ENCODE assay signal across 19 mouse cellular contexts in the genomic region with DNA sequence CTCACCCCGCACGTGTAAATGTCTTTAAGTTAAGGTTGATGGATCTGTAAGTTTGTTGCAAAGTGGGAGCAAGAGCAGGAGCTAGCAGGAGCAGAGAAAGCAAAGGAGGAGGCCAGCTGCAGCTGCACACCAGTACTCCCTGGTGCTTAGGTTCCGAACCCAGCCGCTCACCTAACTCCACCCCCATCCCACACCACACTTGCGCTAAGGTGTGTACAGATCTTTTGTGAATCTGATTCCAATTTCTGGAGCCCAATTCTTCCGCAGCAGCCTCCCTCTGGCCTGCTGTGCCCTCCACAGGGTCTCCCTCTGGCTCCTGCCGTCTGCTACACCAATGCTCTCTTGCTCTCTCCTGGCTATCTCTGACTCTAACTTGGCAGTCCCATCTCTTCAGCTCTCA.
"Had no signal": no experiment of that assay in that cellular context is flagged by ENCODE, and none has a peak within 500 bp of the region (broad histone marks: within the 10 kb centered on the region; RNA-seq: fewer than 3 reads in every experiment).

No protein-coding gene starts in this region.

- H3K27ac ChIP-seq: liver, embryonic 15.5 days; lung, embryonic 15.5 days; midbrain, embryonic 10.5 days; midbrain, embryonic 12.5 days; neural tube, embryonic 13.5 days; neural tube, embryonic 15.5 days; stomach, embryonic 15.5 days; stomach, postnatal 0 days had no signal

- DNase-seq: liver, postnatal 0 days; lung, adult 2 months; lung, postnatal 4 days; midbrain, embryonic 14.5 days; retina, postnatal 1 day; right cerebral cortex, adult 18-20 months; right cerebral cortex, postnatal 25 days; thymus, adult 2 months; thymus, postnatal 25 days; thymus, postnatal 4 days had no signal

- H3K4me3 ChIP-seq: liver, embryonic 15.5 days; lung, embryonic 15.5 days; midbrain, embryonic 10.5 days; midbrain, embryonic 12.5 days; myocyte; neural tube, embryonic 13.5 days; neural tube, embryonic 15.5 days; stomach, embryonic 15.5 days had no signal

- H3K36me3 ChIP-seq: liver, embryonic 15.5 days; lung, embryonic 15.5 days; midbrain, embryonic 10.5 days; midbrain, embryonic 12.5 days; neural tube, embryonic 13.5 days; neural tube, embryonic 15.5 days; stomach, embryonic 15.5 days had no signal

- H3K4me1 ChIP-seq: lung, embryonic 15.5 days; midbrain, embryonic 10.5 days; midbrain, embryonic 12.5 days; neural tube, embryonic 13.5 days; neural tube, embryonic 15.5 days; stomach, embryonic 15.5 days had no signal

- H3K9me3 ChIP-seq: liver, embryonic 15.5 days; lung, embryonic 15.5 days; midbrain, embryonic 10.5 days; midbrain, embryonic 12.5 days; neural tube, embryonic 13.5 days; neural tube, embryonic 15.5 days; stomach, embryonic 15.5 days had no signal

- H3K27me3 ChIP-seq: liver, embryonic 15.5 days; lung, embryonic 15.5 days; midbrain, embryonic 12.5 days; neural tube, embryonic 13.5 days; neural tube, embryonic 15.5 days; stomach, embryonic 15.5 days had no signal

- H3K9ac ChIP-seq: liver, embryonic 15.5 days; liver, postnatal 0 days; lung, embryonic 15.5 days; midbrain, embryonic 12.5 days; neural tube, embryonic 13.5 days; neural tube, embryonic 15.5 days; stomach, embryonic 15.5 days had no signal
